Mouse (Mus musculus) forebrain, embryonic 16.5 days (tissue): ENCODE data around the gene Rufy1. TPM values are rescaled to one million over a fixed set of nuclear protein-coding genes. Genes with fewer than 3 reads are reported as not detected.
A peak's percentile ranks its signal among the peaks of the same experiment; 100 is the strongest.

ENCODE experiments used
- ATAC-seq: fragments of 200-750 bp; cut with Nextera tagmentation; 2 replicates; pipeline ENCODE4 v1.8.0; 2017; ENCODE audit warnings: mild to moderate bottlenecking, moderate library complexity
- H3K27ac ChIP-seq: fragments of 300-500 bp; sonication (generic); 2 replicates; pipeline ENCODE4 v1.5.1; 2014; ENCODE audit warnings: low read length, control low read depth
- H3K27me3 ChIP-seq: fragments of 300-500 bp; sonication (generic); replicated peaks from 2 replicates; pipeline ENCODE4 v1.6.1; 2014; ENCODE audit warnings: low read length; ENCODE audit not compliant: control insufficient read depth, insufficient read depth
- H3K36me3 ChIP-seq: fragments of 300-500 bp; sonication (generic); 2 replicates; pipeline ENCODE4 v1.6.1; 2014; ENCODE audit not compliant: control insufficient read depth, insufficient read depth
- H3K4me1 ChIP-seq: fragments of 300-500 bp; sonication (generic); replicated peaks from 2 replicates; pipeline ENCODE4 v1.6.1; 2014; ENCODE audit warnings: low read length; ENCODE audit not compliant: control insufficient read depth, insufficient read depth
- H3K4me2 ChIP-seq: fragments of 300-500 bp; sonication (generic); 2 replicates; pipeline ENCODE4 v1.6.1; 2014; ENCODE audit warnings: mild to moderate bottlenecking, low read length, control low read depth
- H3K4me3 ChIP-seq: fragments of 300-500 bp; sonication (generic); replicated peaks from 2 replicates; pipeline ENCODE4 v1.5.1; 2014; ENCODE audit warnings: mild to moderate bottlenecking, low read length, control low read depth
- H3K9ac ChIP-seq: fragments of 300-500 bp; sonication (generic); replicated peaks from 2 replicates; pipeline ENCODE4 v1.6.1; 2014; ENCODE audit warnings: low read depth, low read length, control low read depth
- H3K9me3 ChIP-seq: fragments of 300-500 bp; sonication (generic); 2 replicates; pipeline ENCODE4 v1.6.1; 2016; ENCODE audit warnings: low read length; ENCODE audit not compliant: control insufficient read depth
- WGBS: fragments of 180-500 bp; shearing (Covaris S2); extraction: QIAGEN DNeasy Blood & Tissue Kit; methylation state at CpG from one replicate; pipeline ENCODE4 v1.1.7; 2014; 5-methylcytosine and 5-hydroxymethylcytosine counted together
- polyA plus RNA-seq: library from polyadenylated mRNA; unstranded; fragments of >200 nt; fragmentation: Nextera tagmentation; extraction: Ambion mirVana; gene quantifications from 2 replicates; pipeline ENCODE4 v1.2.1, GENCODE M21; 2015

The Rufy1 gene
- polyA plus RNA-seq, result 28.6 and 31.2 TPM in 2 replicates

- ATAC-seq, result peak; percentile 82
- under 1% methylated on average over 90 of the region's 90 CpGs for WGBS
- Histone ChIP-seq H3K27me3 (no peaks in the 10 kb centered on the region), H3K4me3 (peak within 1 kb of the TSS; percentile 88), H3K36me3 (no peaks in the 10 kb centered on the region), H3K27ac (peak within 1 kb of the TSS; percentile 95), H3K9me3 (no peaks in the 10 kb centered on the region), H3K4me2 (peak within 1 kb of the TSS; percentile 62), H3K9ac (peak within 1 kb of the TSS; percentile 96), H3K4me1 (peaks cover 10% of the 10 kb centered on the region)
Measured at GRCm38 (mm10) chr11:50430277-50431133, at the start of gene Rufy1. Gene Rufy1, minus strand, starts transcription at chr11:50431125.

- Histone ChIP-seq H3K9ac (no peak overlapping the region), H3K27ac (no peak overlapping the region), H3K4me1 (peaks cover 9% of the 10 kb centered on the region), H3K4me2 (no peak overlapping the region), H3K36me3 (no peaks in the 10 kb centered on the region), H3K27me3 (no peaks in the 10 kb centered on the region), H3K4me3 (no peak overlapping the region), H3K9me3 (no peaks in the 10 kb centered on the region)
- ATAC-seq, result no peak
- WGBS, result 98% methylated on average over 2 of the region's 2 CpGs
Measured at GRCm38 (mm10) chr11:50478072-50478471, 47.1 kb upstream of the Rufy1 start.

DNA sequence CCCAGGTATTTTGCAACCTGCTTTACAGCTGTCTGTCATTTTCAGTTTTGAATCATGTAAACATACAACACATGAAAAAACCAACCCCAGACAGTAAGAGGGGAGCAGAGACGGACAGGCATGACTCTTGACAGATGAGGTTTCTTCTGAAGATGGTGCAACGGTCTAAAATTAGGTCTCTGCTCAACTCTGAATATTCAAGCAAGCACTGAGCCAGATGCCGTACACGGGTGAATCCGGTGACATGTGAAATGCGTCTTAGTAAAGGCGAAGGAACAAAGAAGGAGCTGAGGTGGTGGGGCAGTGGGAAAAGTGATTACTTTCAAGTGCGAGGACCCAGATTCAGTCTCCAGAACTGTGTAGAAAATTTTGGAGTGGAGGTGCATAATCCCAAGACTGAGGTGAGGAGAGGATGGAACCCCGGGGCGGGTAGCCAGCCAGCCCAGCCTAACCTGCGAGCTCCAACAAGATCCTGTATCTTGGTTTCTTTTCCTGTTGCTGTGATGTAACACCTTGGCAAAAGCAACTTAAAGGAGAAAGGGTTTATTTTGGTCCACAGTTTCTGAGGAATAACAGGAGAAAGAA, 46.7 kb upstream of the Rufy1 start:
- H3K4me3 ChIP-seq, result no peak overlapping the region
- H3K4me1 ChIP-seq, result peaks cover 9% of the 10 kb centered on the region
- H3K4me2 ChIP-seq, result peak overlapping the region; percentile 4; the same call in 1 of the 2 replicates
- no peak overlapping the region for H3K9ac ChIP-seq
- no peaks in the 10 kb centered on the region for H3K36me3 ChIP-seq
- ATAC-seq, result no peak
- 53% methylated on average over 11 of the region's 11 CpGs for WGBS
- no peaks in the 10 kb centered on the region for H3K27me3 ChIP-seq
- no peaks in the 10 kb centered on the region for H3K9me3 ChIP-seq
- peak overlapping the region; percentile 21; the same call in 1 of the 2 replicates for H3K27ac ChIP-seq

GRCm38 (mm10) chr11:50476971-50477370, 46.0 kb upstream of the Rufy1 start:
- WGBS, result under 1% methylated on average over 6 of the region's 6 CpGs
- no peaks in the 10 kb centered on the region for H3K36me3 ChIP-seq
- H3K27ac ChIP-seq, result no peak overlapping the region

DNA sequence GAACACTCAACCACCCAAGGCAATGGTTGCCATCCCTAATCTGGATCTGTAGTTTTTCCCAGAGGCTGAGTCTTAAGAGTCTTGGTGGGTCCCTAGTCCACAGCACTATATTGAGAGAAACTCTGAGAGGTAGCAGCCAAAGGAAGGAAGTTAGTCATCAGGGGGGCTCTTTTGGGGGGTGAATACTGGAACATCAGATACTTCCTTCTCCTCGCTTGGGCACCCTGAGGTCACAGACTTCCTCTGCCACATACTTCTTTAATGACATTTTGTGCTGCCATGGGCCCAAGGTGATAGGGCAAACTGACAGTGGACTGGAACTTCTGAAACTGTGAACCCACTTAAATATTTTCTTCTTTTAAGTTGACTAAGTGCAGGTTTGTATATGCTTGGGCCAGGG, 43.0 kb upstream of the Rufy1 start:
- Histone ChIP-seq H3K36me3 (no peaks in the 10 kb centered on the region), H3K4me2 (no peak overlapping the region), H3K4me1 (peaks cover 9% of the 10 kb centered on the region), H3K9ac (no peak overlapping the region), H3K9me3 (0 out of 2 replicates have a peak, but pooled peaks cover 2% of the 10 kb centered on the region), H3K27ac (no peak overlapping the region), H3K27me3 (no peaks in the 10 kb centered on the region), H3K4me3 (no peak overlapping the region)
- WGBS, result 87% methylated on average over 1 of the region's 1 CpGs
- no peak for ATAC-seq

More at GRCm38 (mm10) chr11:50476971-50477370, 46.0 kb upstream of the Rufy1 start:
- Histone ChIP-seq H3K27me3 (no peaks in the 10 kb centered on the region), H3K9me3 (no peaks in the 10 kb centered on the region), H3K4me1 (peaks cover 9% of the 10 kb centered on the region), H3K4me2 (0 out of 2 replicates have a peak overlapping the region, but pooled peaks have one; percentile 4), H3K9ac (no peak overlapping the region), H3K4me3 (no peak overlapping the region)
- peak; percentile 89 for ATAC-seq

DNA sequence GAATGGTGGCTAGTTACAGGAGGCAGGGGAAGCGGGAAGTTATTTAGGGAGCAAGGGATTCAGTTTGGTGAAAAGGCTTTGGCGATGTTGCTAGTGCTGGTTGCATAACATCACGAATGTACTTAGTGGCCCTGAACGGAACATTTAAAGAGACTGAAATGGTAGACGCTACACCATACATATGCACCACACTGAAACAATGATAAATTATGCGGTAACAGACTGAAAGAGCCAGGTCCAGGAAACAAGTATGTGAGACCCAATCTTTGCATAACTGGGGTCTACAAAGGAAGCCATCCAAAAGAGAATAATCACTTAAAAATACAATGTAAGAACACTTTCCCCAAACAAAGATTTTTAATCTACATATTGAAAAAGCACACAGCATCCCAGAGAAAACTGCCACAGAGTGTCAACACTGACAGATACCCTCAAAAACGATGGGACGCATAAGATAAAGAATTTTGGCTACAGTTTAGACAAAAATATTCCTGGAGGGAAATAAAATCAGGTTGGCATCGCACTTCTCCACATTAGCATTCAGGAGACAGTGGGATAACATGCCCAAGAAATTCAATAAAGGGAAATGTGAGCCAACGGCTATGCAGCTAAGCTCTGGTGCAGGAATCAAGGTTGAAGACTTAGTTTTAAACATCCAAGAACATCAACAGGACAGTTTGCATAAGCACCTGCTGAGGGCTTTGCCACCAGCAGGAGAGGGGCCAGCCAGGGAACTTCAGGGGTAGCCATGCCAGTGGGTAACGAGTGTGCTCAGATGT, 41.4 kb upstream of the Rufy1 start:
- Histone ChIP-seq H3K4me3 (no peak overlapping the region), H3K27ac (peak overlapping the region; percentile 67), H3K9ac (no peak overlapping the region), H3K4me1 (peaks cover 7% of the 10 kb centered on the region), H3K9me3 (0 out of 2 replicates have a peak, but pooled peaks cover 2% of the 10 kb centered on the region), H3K4me2 (no peak overlapping the region), H3K27me3 (no peaks in the 10 kb centered on the region), H3K36me3 (no peaks in the 10 kb centered on the region)
- WGBS, result 49% methylated on average over 11 of the region's 11 CpGs
- ATAC-seq, result peak; percentile 67; the same call in 1 of the 2 replicates

DNA sequence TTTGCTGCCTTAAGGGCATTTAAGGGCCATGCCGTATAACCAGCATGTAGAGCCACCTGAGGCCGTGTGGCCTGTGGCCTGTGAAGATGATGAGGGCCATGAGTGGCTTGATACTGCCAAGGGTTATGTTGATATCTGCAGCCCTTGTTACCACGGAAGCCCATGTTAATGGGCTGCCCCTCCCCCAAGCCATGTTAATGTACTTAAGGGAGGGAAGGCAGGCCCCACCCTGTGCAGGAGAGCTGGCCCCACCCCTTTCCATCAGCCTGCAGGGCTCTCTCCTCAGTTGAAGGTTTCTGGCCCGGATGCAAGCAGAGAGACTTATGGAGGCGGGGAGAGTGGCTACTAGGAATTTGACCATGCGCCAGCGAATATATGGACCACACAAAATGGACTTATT, 30.6 kb upstream of the Rufy1 start:
- WGBS, result 79% methylated on average over 7 of the region's 7 CpGs
- no peak overlapping the region for H3K4me3 ChIP-seq
- no peaks in the 10 kb centered on the region for H3K9me3 ChIP-seq
- H3K4me2 ChIP-seq, result no peak overlapping the region
- H3K27ac ChIP-seq, result no peak overlapping the region
- ATAC-seq, result no peak
- no peaks in the 10 kb centered on the region for H3K27me3 ChIP-seq
- peaks cover 12% of the 10 kb centered on the region for H3K4me1 ChIP-seq
- no peaks in the 10 kb centered on the region for H3K36me3 ChIP-seq
- H3K9ac ChIP-seq, result no peak overlapping the region

DNA sequence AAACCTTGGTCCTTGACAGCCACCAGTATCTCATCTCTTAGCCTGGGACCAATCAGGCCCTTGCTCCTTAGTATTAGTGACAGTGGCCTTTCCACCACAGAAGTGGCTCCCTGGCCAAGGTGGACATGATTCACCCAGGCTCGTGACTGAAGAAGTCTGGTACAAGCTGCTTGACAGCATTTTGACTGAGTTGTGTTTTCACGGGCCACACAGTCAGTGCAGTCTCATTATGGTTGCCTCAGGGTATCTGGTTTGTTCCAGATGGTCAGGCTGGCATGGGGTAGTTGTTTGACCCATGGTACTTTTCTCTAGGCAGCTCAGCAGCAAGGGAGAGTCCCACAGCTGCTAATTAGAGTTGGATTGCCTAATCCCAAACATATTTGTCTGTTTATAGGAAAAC, 28.3 kb upstream of the Rufy1 start:
- no peak overlapping the region for H3K4me3 ChIP-seq
- H3K27ac ChIP-seq, result no peak overlapping the region
- peaks cover 15% of the 10 kb centered on the region for H3K4me1 ChIP-seq
- H3K4me2 ChIP-seq, result no peak overlapping the region
- H3K27me3 ChIP-seq, result no peaks in the 10 kb centered on the region
- H3K36me3 ChIP-seq, result no peaks in the 10 kb centered on the region
- WGBS, result 59% methylated on average over 2 of the region's 2 CpGs
- H3K9me3 ChIP-seq, result no peaks in the 10 kb centered on the region
- no peak overlapping the region for H3K9ac ChIP-seq
- no peak for ATAC-seq
